Mouse (Mus musculus): ENCODE measurements around the gene Slc39a11. TPM values are rescaled to one million over a fixed set of nuclear protein-coding genes. Genes with fewer than 3 reads are reported as not detected.

The Slc39a11 gene
- polyA plus RNA-seq (2012; ENCODE audit: insufficient read depth, insufficient read length, missing spikeins): 6.5 and 7.0 TPM in 2 replicates

DNA sequence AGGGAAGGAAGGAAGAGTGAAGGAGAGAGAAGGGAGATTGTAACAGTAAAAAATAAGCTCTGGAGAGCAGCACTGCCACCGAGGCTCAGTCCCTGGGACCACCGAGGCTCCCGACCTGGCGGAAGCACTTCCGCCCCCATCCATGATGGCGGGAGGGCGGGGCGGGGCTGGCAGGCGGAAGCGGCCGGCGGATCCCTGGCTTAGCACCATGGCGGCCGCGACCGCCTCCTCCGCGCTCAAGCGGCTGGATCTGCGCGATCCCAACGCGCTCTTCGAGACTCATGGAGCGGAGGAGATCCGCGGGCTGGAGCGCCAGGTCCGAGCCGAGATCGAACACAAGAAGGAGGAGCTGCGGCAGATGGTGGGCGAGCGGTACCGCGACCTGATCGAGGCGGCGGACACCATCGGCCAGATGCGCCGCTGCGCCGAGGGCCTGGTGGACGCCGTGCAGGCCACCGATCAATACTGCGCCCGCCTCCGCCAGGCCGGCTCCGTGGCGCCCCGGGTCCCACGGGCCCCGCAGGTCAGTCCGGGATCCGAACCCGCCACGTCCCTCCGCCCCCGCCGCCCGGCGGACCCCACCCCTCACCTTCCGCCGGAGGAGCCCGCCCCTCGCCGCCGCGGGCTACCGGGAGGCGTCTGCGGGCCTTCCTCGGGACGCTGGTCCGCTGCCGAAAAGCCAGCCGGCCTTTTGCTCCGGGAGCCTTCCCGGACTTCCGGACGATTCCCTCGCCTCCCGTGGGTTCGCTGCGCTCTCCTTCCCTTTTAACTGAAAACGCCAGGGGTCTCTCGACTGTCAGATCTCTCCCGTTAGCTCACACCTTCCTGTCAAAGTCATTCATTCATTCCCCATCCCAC lies at the start of gene Slc39a11:
Gene Slc39a11, minus strand, starts transcription at position 727 of the 858 bp plus-strand sequence.
- peaks cover 6% of the 10 kb centered on the region; the same call in 1 of the 2 replicates for H3K4me1 ChIP-seq (ENCODE audit: control insufficient read depth, insufficient read depth, insufficient read length, low read length)
- peak within 1 kb of the TSS; percentile 95 for H3K27ac ChIP-seq (replicated peaks; ENCODE audit: low read depth, low read length)
- peak within 1 kb of the TSS; percentile 99 for H3K4me3 ChIP-seq (ENCODE audit: insufficient read depth, low read depth, low read length)

DNA sequence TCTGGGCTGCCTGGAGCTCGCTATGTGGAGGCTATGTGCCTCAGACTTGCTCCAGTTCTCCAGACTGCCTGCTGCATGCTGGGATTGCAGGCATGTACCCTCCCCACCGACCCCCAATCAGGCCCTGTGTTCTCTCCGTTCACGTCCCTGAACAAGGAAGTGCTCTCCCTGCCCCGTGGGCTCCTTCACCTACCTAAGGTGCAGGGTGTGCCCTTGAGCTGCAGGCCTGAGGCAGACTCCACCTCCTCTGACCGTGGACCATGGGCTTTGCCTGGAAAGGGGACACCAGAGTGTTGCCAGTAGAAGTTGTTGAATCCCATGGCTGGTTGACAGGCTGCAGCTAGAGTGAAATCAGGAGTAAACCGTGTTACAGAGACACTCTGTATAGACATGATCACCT lies 49.8 kb upstream of the Slc39a11 start:
- no peaks in the 10 kb centered on the region for H3K4me1 ChIP-seq (ENCODE audit: control insufficient read depth, insufficient read depth, insufficient read length, low read length)
- no peak overlapping the region for H3K27ac ChIP-seq (replicated peaks; ENCODE audit: low read depth, low read length)
- no peak overlapping the region for H3K4me3 ChIP-seq (ENCODE audit: insufficient read depth, low read depth, low read length)

DNA sequence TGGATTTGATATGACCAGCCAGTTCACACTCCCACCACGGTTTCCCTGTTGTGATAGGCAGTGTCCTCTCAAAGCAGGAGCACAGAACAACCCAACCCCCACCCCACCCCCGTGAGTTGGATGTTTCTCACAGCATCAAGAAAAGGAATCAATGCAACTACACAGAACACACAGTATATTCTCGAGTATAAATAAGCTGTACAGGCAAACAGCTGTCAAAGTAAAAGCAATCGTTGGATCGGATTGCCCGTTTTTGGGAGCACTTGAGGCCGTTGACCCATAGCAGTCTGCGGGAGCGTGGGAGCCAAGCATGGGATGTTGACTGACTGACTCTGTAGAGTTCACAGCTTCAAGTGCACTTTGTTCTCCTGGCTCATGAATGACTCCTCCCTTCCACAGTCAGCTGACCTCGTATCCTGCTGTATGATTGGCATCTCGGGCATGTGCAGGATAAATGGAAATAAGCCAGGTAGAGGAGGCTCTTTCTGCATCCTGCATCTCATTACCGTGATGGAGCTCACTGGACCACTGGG lies 48.2 kb upstream of the Slc39a11 start:
- H3K4me1 ChIP-seq (ENCODE audit: control insufficient read depth, insufficient read depth, insufficient read length, low read length): no peaks in the 10 kb centered on the region
- peak overlapping the region; percentile 47; the same call in 1 of the 2 replicates for H3K27ac ChIP-seq (replicated peaks; ENCODE audit: low read depth, low read length)
- H3K4me3 ChIP-seq (ENCODE audit: insufficient read depth, low read depth, low read length): no peak overlapping the region

DNA sequence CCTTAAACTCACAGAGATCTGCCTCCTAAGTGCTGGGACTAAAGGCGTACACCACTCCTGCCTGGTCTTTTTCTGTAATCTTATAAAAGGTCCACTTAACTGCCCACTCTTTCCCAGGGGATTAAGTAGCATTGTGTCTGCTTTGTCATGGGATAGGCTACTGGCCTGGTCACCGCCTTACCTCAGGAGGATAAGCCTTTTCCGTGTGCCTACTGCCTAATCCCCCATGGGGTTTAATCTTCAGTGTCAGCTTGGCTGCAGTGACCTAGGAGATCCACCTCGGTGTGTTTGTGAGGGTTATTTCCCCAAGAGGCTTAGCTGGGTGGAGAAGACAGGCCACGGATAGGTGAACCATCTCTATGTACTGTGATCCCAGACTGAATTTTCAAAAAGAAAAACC lies 47.7 kb upstream of the Slc39a11 start:
- H3K27ac ChIP-seq (replicated peaks; ENCODE audit: low read depth, low read length): peak overlapping the region; percentile 47; the same call in 1 of the 2 replicates
- no peak overlapping the region for H3K4me3 ChIP-seq (ENCODE audit: insufficient read depth, low read depth, low read length)
- H3K4me1 ChIP-seq (ENCODE audit: control insufficient read depth, insufficient read depth, insufficient read length, low read length): no peaks in the 10 kb centered on the region

DNA sequence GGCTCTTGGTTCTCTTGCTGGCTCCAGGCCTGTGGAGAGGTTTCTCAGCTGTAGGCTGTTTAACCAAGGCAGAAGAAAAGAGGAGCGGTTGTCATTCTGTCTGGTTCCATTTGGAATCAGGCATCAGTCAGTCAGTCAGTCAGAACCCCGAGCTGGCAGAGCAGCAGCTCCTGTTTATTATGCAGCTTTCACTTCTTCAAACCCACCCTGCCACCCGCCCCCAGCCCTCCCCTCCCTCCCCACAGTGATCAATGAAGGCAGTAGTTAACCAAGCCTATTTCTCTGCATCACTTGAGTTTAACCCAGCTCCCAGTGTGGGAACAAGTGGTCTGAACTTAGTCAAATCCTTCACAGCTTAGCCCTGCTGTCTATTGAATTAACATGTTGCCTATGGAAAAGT lies 42.0 kb upstream of the Slc39a11 start:
- Histone ChIP-seq H3K4me3 (ENCODE audit: insufficient read depth, low read depth, low read length) (no peak overlapping the region), H3K27ac (replicated peaks; ENCODE audit: low read depth, low read length) (no peak overlapping the region), H3K4me1 (ENCODE audit: control insufficient read depth, insufficient read depth, insufficient read length, low read length) (no peaks in the 10 kb centered on the region)

DNA sequence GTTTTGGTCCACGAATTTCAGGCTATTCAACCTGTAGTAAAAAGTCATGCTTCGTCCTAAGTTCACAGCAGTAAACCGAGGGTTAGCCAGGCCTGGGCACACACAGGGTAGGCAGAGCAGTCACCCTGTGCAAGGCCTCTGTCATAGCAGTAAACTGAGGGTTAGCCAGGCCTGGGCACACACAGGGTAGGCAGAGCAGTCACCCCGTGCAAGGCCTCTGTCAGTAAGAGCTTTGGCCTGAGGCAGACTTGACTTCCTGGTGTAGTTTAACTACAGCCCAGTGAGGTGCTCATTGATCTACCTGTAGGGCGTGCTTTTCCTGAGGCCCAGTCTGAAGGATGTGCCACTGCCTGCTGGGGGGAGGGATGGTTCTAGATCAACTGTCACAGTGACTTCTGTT lies 41.4 kb upstream of the Slc39a11 start:
- Histone ChIP-seq H3K4me1 (ENCODE audit: control insufficient read depth, insufficient read depth, insufficient read length, low read length) (no peaks in the 10 kb centered on the region), H3K27ac (replicated peaks; ENCODE audit: low read depth, low read length) (no peak overlapping the region), H3K4me3 (ENCODE audit: insufficient read depth, low read depth, low read length) (no peak overlapping the region)

DNA sequence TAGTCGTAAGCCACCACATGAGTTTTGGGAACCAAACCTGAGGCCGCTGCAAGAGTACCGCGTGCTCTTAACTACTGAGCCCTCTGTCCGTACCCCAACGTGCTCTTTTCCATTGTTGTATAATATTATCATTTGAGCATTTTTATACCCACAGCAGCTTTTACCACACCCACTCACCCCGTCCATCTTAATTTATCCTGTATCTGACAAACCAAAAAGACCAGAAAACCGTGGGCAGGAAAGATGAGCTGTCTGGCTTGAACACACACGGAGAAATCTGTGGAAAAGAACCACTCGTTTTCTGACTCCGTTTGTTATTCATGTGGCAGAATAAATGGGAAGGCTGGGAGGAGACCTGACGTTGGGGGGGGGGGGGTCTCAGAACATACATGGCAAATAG lies 40.6 kb upstream of the Slc39a11 start:
- H3K27ac ChIP-seq (replicated peaks; ENCODE audit: low read depth, low read length): no peak overlapping the region
- H3K4me1 ChIP-seq (ENCODE audit: control insufficient read depth, insufficient read depth, insufficient read length, low read length): no peaks in the 10 kb centered on the region
- H3K4me3 ChIP-seq (ENCODE audit: insufficient read depth, low read depth, low read length): no peak overlapping the region

DNA sequence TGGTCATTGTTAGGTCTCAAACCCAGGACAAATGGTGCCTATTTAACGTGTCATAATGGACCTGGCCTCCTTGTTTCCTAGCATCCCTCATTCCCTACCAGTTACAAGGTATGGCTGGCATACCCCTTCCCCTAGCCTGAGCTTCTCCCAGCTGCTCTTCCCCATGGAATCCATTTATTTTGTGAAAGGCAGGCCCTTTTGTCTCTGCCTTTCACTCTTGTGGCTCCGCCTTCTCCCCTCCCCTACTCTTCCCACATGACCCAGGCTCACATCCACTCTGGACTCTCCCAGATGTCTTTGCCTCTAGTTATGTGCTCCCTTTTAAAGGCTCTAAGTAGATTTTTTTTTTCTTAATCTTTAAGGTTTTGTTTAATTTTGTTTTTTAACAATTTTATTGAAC lies 37.2 kb upstream of the Slc39a11 start:
- Histone ChIP-seq H3K27ac (replicated peaks; ENCODE audit: low read depth, low read length) (no peak overlapping the region), H3K4me3 (ENCODE audit: insufficient read depth, low read depth, low read length) (no peak overlapping the region), H3K4me1 (ENCODE audit: control insufficient read depth, insufficient read depth, insufficient read length, low read length) (peaks cover 3% of the 10 kb centered on the region; the same call in 1 of the 2 replicates)

DNA sequence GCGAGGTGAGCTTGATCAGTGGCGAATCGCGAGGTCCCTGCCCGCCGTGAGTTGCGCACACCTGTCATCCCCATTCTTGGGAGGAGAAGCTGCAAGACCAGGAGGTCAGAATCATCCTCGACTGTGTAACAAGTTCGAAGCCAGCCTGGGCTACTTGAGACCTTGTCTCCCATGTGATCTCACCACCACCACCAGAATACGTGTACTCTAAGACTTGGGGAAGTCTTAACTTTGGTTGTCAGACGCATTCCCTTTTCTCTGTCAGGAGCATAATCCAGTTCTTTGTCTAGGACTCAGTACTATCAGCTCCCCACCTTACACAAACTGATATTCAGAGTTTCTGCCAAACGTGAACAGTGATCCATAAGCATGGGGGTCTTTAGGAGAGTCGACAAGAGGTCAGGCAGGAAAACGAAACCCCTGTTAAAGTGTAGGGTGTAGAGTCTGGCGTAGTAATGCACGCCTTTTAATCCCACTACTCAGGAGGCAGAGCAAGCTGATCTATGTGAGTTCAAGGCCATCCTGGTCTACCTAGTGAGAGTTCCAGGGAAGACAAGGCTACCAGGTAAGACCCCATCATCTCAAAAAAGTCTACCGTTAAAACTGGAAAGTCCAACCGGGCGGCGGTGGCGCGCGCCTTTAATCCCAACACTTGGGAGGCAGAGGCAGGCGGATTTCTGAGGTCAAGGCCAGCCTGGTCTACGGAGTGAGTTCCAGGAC lies 35.0 kb upstream of the Slc39a11 start:
- no peak overlapping the region for H3K27ac ChIP-seq (replicated peaks; ENCODE audit: low read depth, low read length)
- peak overlapping the region; percentile 88 for H3K4me3 ChIP-seq (ENCODE audit: insufficient read depth, low read depth, low read length)
- peaks cover 3% of the 10 kb centered on the region; the same call in 1 of the 2 replicates for H3K4me1 ChIP-seq (ENCODE audit: control insufficient read depth, insufficient read depth, insufficient read length, low read length)

DNA sequence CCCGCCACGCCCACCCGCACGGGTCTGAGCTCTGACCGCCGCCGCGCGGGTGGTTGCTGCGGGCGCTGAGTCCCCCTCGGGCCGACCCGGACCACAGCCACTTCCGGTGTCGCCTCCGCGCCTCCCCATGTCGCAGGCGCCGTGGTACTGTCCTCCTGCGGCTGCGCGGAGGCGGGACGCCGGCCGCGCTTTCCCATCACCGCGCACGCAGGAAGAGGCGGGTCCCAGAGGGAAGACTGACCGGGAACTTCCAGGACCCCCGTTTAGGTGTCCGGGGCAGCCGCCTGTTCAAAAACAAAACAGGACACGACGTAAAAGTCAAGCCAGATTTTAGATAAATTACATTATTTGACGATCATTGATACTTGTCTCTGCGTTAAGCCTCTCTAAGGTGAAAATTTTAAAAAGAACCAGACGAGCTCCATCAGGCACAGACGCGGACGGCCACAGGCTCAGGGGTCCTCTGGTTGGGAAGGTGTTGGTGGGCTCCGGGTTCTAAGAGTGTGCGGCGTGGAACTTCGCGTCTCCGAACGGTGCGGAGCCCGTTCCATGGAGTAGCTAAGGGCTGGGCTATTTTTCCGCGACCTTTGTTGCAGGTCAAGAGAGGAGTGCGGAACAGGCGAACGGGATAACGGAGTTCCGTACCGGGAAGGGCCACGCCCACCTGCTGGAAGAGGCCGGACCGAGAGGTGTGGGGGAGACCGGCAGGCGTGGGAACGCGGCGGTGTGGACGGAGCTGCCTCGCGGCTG lies 34.3 kb upstream of the Slc39a11 start, which contains the start of the genes Fam104a and D11Wsu47e:
Gene Fam104a, minus strand, starts transcription at position 199 of the 750 bp plus-strand sequence.
Gene D11Wsu47e, plus strand, starts transcription at position 456 of the 750 bp plus-strand sequence.
- Histone ChIP-seq H3K27ac (replicated peaks; ENCODE audit: low read depth, low read length) (peak within 1 kb of the TSS; percentile 89), H3K4me1 (ENCODE audit: control insufficient read depth, insufficient read depth, insufficient read length, low read length) (peaks cover 3% of the 10 kb centered on the region; the same call in 1 of the 2 replicates), H3K4me3 (ENCODE audit: insufficient read depth, low read depth, low read length) (peak within 1 kb of the TSS; percentile 92)

DNA sequence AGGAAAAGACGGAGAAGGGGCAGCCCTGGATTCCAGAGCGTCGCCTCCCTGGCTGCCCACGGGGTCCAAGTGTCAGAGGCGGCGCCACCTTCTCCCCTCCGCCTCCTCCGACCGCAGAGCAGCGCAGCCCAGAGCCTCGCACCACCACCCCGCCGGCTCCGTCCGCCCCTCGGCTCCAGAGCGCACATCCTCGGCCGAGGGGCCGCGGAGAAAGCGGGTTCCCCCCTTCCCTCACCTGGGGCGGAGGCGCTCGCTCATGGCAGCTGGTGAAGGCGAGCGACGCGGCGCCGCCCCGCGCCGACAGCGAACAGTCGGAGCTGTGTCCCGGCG lies 33.7 kb upstream of the Slc39a11 start:
- Histone ChIP-seq H3K4me3 (ENCODE audit: insufficient read depth, low read depth, low read length) (peak overlapping the region; percentile 92), H3K27ac (replicated peaks; ENCODE audit: low read depth, low read length) (peak overlapping the region; percentile 75), H3K4me1 (ENCODE audit: control insufficient read depth, insufficient read depth, insufficient read length, low read length) (peaks cover 3% of the 10 kb centered on the region; the same call in 1 of the 2 replicates)

DNA sequence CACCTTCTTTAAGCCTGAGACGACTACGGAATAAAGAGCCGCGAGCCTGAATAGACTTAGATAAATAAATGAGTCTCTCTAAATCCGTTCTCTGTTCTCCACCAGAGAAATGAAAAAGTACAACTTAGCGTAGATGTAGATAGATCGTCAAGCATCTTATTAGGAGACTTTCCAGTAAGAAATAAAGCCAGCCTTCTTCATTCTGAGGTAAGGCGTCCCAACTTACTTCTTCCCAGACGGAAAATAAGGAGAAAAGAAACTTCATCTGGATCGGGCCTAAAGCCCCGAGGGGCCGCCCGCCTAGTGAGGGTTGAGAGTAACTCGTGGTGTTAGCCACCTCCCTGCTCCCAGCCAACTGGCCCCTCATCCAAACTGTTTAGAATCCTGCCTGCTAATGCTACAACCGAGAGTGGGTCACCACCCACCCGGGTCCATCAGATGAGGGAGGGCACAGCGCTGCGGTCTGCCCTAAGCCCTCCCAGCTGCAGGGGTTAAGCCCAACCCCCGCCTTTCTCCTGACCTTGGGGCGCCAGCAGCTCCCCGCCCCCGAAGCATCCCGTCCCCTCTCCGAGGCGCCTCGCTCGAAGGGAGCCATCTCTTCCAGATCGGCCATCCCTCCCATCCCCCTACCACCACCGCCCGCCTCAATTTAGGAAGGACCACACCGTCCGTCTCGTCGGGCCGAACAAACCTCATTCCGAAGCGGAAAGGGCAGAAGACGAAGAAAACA lies 33.2 kb upstream of the Slc39a11 start:
- peaks cover 5% of the 10 kb centered on the region; the same call in 1 of the 2 replicates for H3K4me1 ChIP-seq (ENCODE audit: control insufficient read depth, insufficient read depth, insufficient read length, low read length)
- peak overlapping the region; percentile 75 for H3K27ac ChIP-seq (replicated peaks; ENCODE audit: low read depth, low read length)
- peak overlapping the region; percentile 92 for H3K4me3 ChIP-seq (ENCODE audit: insufficient read depth, low read depth, low read length)

DNA sequence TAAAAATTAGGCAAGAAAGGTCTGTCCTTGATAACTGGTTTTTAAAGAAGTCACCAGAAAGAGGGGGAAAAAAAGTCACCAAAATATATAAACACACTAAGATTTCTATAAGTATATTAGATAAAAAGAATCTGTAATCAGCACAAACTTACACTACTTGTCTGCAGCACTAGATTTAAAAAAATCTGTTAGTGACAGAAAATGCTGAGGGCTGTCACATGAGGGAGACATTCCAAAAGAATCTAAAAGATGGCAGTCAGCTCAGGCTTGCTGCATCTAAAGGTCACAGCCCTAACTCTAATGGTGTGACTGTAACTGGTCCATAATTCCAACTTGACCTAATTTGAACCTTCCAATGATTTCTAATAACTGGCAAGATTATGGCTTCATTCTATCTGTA lies 32.1 kb upstream of the Slc39a11 start:
- Histone ChIP-seq H3K4me3 (ENCODE audit: insufficient read depth, low read depth, low read length) (no peak overlapping the region), H3K4me1 (ENCODE audit: control insufficient read depth, insufficient read depth, insufficient read length, low read length) (peaks cover 5% of the 10 kb centered on the region; the same call in 1 of the 2 replicates)

DNA sequence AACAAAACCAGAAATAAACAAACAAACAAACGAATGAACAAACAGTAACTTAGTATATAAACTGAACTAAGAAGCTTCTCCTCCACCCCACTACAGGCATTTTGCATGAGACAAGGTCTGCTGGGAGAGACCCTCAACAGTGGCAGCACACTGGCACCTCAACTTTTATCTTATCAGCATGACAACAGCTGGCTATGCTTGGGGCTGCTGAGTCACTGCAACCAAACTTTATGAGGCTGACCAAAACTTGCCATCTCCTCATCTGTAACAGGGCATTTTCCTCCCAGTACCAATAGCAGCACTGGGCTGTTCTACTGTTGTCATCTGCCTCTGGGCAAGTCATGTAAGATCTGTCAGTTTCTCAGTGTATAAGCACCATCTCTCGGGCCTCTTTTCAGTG lies 31.1 kb upstream of the Slc39a11 start:
- H3K27ac ChIP-seq (replicated peaks; ENCODE audit: low read depth, low read length): no peak overlapping the region

More for the DNA sequence above, 32.1 kb upstream of the Slc39a11 start:
- H3K27ac ChIP-seq (replicated peaks; ENCODE audit: low read depth, low read length): no peak overlapping the region

More for the DNA sequence above, 31.1 kb upstream of the Slc39a11 start:
- H3K4me3 ChIP-seq (ENCODE audit: insufficient read depth, low read depth, low read length): no peak overlapping the region
- H3K4me1 ChIP-seq (ENCODE audit: control insufficient read depth, insufficient read depth, insufficient read length, low read length): peaks cover 5% of the 10 kb centered on the region; the same call in 1 of the 2 replicates

All from brown adipose tissue, adult 24 weeks (tissue).